Mouse (Mus musculus): Measurements from ENCODE around the gene Gstp3. TPM values are rescaled to one million over a fixed set of nuclear protein-coding genes. Genes with fewer than 3 reads are reported as not detected.
"Not testable (repeated sequence)": the region's sequence is repeated elsewhere in the genome, so short reads cannot be mapped to it uniquely, and the experiment has no call there.

The Gstp3 gene
- polyA plus RNA-seq, 1 experiment from 2014 or later = not detected

- no peaks in the 10 kb centered on the region for H3K36me3 ChIP-seq (ENCODE audit: control insufficient read depth, insufficient read depth, low read length)
- no peaks in the 10 kb centered on the region for H3K9me3 ChIP-seq (ENCODE audit: control insufficient read depth, low read depth, low read length)
- H3K4me1 ChIP-seq (ENCODE audit: control insufficient read depth, insufficient read depth, low read length) = 0 out of 2 replicates have a peak, but pooled peaks cover 4% of the 10 kb centered on the region
- ATAC-seq (ENCODE audit: insufficient number of reproducible peaks, insufficient read depth, low FRiP score, low read depth) = no peak
- no peak overlapping the region for H3K27ac ChIP-seq (ENCODE audit: low read length)
- no peaks in the 10 kb centered on the region for H3K27me3 ChIP-seq (ENCODE audit: control insufficient read depth, insufficient read depth, low read length)
- WGBS = 53% methylated on average over 4 of the region's 4 CpGs
- H3K4me3 ChIP-seq (ENCODE audit: low read depth, low read length) = no peak overlapping the region
- H3K9ac ChIP-seq (replicated peaks; ENCODE audit: low read depth, low read length) = peak overlapping the region; percentile 1; the same call in 1 of the 2 replicates
- H3K4me2 ChIP-seq (replicated peaks; ENCODE audit: low read depth, low read length) = no peak overlapping the region
Observed at GRCm38 (mm10) chr19:4056727-4057126, 2.6 kb downstream of the Gstp3 start.

GRCm38 (mm10) chr19:4055947-4056693 is 3.2 kb downstream of the Gstp3 start:
- WGBS = 48% methylated on average over 15 of the region's 15 CpGs
- no peak for ATAC-seq (ENCODE audit: insufficient number of reproducible peaks, insufficient read depth, low FRiP score, low read depth)
- H3K27ac ChIP-seq (ENCODE audit: low read length) = no peak overlapping the region

GRCm38 (mm10) chr19:4055216-4055946 is 4.0 kb downstream of the Gstp3 start:
- ATAC-seq (ENCODE audit: insufficient number of reproducible peaks, insufficient read depth, low FRiP score, low read depth) = no peak
- Histone ChIP-seq H3K9me3 (ENCODE audit: control insufficient read depth, low read depth, low read length) (no peaks in the 10 kb centered on the region), H3K4me3 (ENCODE audit: low read depth, low read length) (no peak overlapping the region), H3K27ac (ENCODE audit: low read length) (no peak overlapping the region), H3K9ac (replicated peaks; ENCODE audit: low read depth, low read length) (no peak overlapping the region), H3K4me2 (replicated peaks; ENCODE audit: low read depth, low read length) (no peak overlapping the region), H3K36me3 (ENCODE audit: control insufficient read depth, insufficient read depth, low read length) (no peaks in the 10 kb centered on the region), H3K4me1 (ENCODE audit: control insufficient read depth, insufficient read depth, low read length) (0 out of 2 replicates have a peak, but pooled peaks cover 4% of the 10 kb centered on the region), H3K27me3 (ENCODE audit: control insufficient read depth, insufficient read depth, low read length) (no peaks in the 10 kb centered on the region)
- WGBS = 70% methylated on average over 8 of the region's 8 CpGs

More at GRCm38 (mm10) chr19:4055947-4056693, 3.2 kb downstream of the Gstp3 start:
- Histone ChIP-seq H3K36me3 (ENCODE audit: control insufficient read depth, insufficient read depth, low read length) (no peaks in the 10 kb centered on the region), H3K4me1 (ENCODE audit: control insufficient read depth, insufficient read depth, low read length) (0 out of 2 replicates have a peak, but pooled peaks cover 4% of the 10 kb centered on the region), H3K4me2 (replicated peaks; ENCODE audit: low read depth, low read length) (no peak overlapping the region), H3K9ac (replicated peaks; ENCODE audit: low read depth, low read length) (no peak overlapping the region), H3K9me3 (ENCODE audit: control insufficient read depth, low read depth, low read length) (no peaks in the 10 kb centered on the region), H3K4me3 (ENCODE audit: low read depth, low read length) (no peak overlapping the region), H3K27me3 (ENCODE audit: control insufficient read depth, insufficient read depth, low read length) (no peaks in the 10 kb centered on the region)

- Histone ChIP-seq H3K4me3 (ENCODE audit: low read depth, low read length) (no peak overlapping the region), H3K4me2 (replicated peaks; ENCODE audit: low read depth, low read length) (no peak overlapping the region), H3K27me3 (ENCODE audit: control insufficient read depth, insufficient read depth, low read length) (no peaks in the 10 kb centered on the region), H3K27ac (ENCODE audit: low read length) (no peak overlapping the region), H3K9ac (replicated peaks; ENCODE audit: low read depth, low read length) (no peak overlapping the region), H3K9me3 (ENCODE audit: control insufficient read depth, low read depth, low read length) (no peaks in the 10 kb centered on the region), H3K4me1 (ENCODE audit: control insufficient read depth, insufficient read depth, low read length) (0 out of 2 replicates have a peak, but pooled peaks cover 4% of the 10 kb centered on the region), H3K36me3 (ENCODE audit: control insufficient read depth, insufficient read depth, low read length) (no peaks in the 10 kb centered on the region)
- WGBS = 87% methylated on average over 5 of the region's 5 CpGs
- no peak for ATAC-seq (ENCODE audit: insufficient number of reproducible peaks, insufficient read depth, low FRiP score, low read depth)
Observed at GRCm38 (mm10) chr19:4054613-4055012, 4.8 kb downstream of the Gstp3 start.

- Histone ChIP-seq H3K27me3 (ENCODE audit: control insufficient read depth, insufficient read depth, low read length) (no peaks in the 10 kb centered on the region), H3K4me3 (ENCODE audit: low read depth, low read length) (no peak overlapping the region), H3K9ac (replicated peaks; ENCODE audit: low read depth, low read length) (no peak overlapping the region), H3K4me1 (ENCODE audit: control insufficient read depth, insufficient read depth, low read length) (no peaks in the 10 kb centered on the region), H3K9me3 (ENCODE audit: control insufficient read depth, low read depth, low read length) (no peaks in the 10 kb centered on the region), H3K27ac (ENCODE audit: low read length) (no peak overlapping the region), H3K4me2 (replicated peaks; ENCODE audit: low read depth, low read length) (no peak overlapping the region), H3K36me3 (ENCODE audit: control insufficient read depth, insufficient read depth, low read length) (no peaks in the 10 kb centered on the region)
- ATAC-seq (ENCODE audit: insufficient number of reproducible peaks, insufficient read depth, low FRiP score, low read depth) = no peak
- 85% methylated on average over 5 of the region's 5 CpGs for WGBS
Observed at GRCm38 (mm10) chr19:4052516-4053030, 6.8 kb downstream of the Gstp3 start.

GRCm38 (mm10) chr19:4051741-4052515 is 7.4 kb downstream of the Gstp3 start:
- Histone ChIP-seq H3K4me1 (ENCODE audit: control insufficient read depth, insufficient read depth, low read length) (no peaks in the 10 kb centered on the region), H3K27ac (ENCODE audit: low read length) (no peak overlapping the region), H3K36me3 (ENCODE audit: control insufficient read depth, insufficient read depth, low read length) (no peaks in the 10 kb centered on the region), H3K9ac (replicated peaks; ENCODE audit: low read depth, low read length) (no peak overlapping the region), H3K9me3 (ENCODE audit: control insufficient read depth, low read depth, low read length) (no peaks in the 10 kb centered on the region), H3K4me2 (replicated peaks; ENCODE audit: low read depth, low read length) (no peak overlapping the region), H3K4me3 (ENCODE audit: low read depth, low read length) (no peak overlapping the region), H3K27me3 (ENCODE audit: control insufficient read depth, insufficient read depth, low read length) (no peaks in the 10 kb centered on the region)
- ATAC-seq (ENCODE audit: insufficient number of reproducible peaks, insufficient read depth, low FRiP score, low read depth) = no peak
- WGBS = 50% methylated on average over 10 of the region's 10 CpGs

GRCm38 (mm10) chr19:4051016-4051415 is 8.4 kb downstream of the Gstp3 start:
- Histone ChIP-seq H3K4me1 (ENCODE audit: control insufficient read depth, insufficient read depth, low read length) (peaks cover 5% of the 10 kb centered on the region; the same call in 1 of the 2 replicates), H3K27ac (ENCODE audit: low read length) (no peak overlapping the region), H3K36me3 (ENCODE audit: control insufficient read depth, insufficient read depth, low read length) (no peaks in the 10 kb centered on the region), H3K27me3 (ENCODE audit: control insufficient read depth, insufficient read depth, low read length) (no peaks in the 10 kb centered on the region), H3K4me2 (replicated peaks; ENCODE audit: low read depth, low read length) (no peak overlapping the region), H3K9ac (replicated peaks; ENCODE audit: low read depth, low read length) (no peak overlapping the region), H3K9me3 (ENCODE audit: control insufficient read depth, low read depth, low read length) (no peaks in the 10 kb centered on the region), H3K4me3 (ENCODE audit: low read depth, low read length) (no peak overlapping the region)
- WGBS = 92% methylated on average over 5 of the region's 5 CpGs
- no peak for ATAC-seq (ENCODE audit: insufficient number of reproducible peaks, insufficient read depth, low FRiP score, low read depth)

GRCm38 (mm10) chr19:4049069-4049468 is 10.3 kb downstream of the Gstp3 start:
- not testable (repeated sequence) for ATAC-seq (ENCODE audit: insufficient number of reproducible peaks, insufficient read depth, low FRiP score, low read depth)

More at GRCm38 (mm10) chr19:4049069-4049468, 10.3 kb downstream of the Gstp3 start:
- H3K27me3 ChIP-seq (ENCODE audit: control insufficient read depth, insufficient read depth, low read length); H3K4me3 ChIP-seq (ENCODE audit: low read depth, low read length); H3K27ac ChIP-seq (ENCODE audit: low read length); H3K36me3 ChIP-seq (ENCODE audit: control insufficient read depth, insufficient read depth, low read length); H3K4me2 ChIP-seq (replicated peaks; ENCODE audit: low read depth, low read length); H3K4me1 ChIP-seq (ENCODE audit: control insufficient read depth, insufficient read depth, low read length); H3K9ac ChIP-seq (replicated peaks; ENCODE audit: low read depth, low read length); H3K9me3 ChIP-seq (ENCODE audit: control insufficient read depth, low read depth, low read length): not testable (repeated sequence)
- WGBS = 80% methylated on average over 5 of the region's 5 CpGs

All from stomach, embryonic 14.5 days (tissue).